Mouse (Mus musculus) megakaryocyte, embryonic 14.5 days (primary cell): ENCODE measurements around the gene Smyd3. TPM values are rescaled to one million over a fixed set of nuclear protein-coding genes. Genes with fewer than 3 reads are reported as not detected.
"Not testable (repeated sequence)": the region's sequence is repeated elsewhere in the genome, so short reads cannot be mapped to it uniquely, and the experiment has no call there.

Experiments
- H3K27me3 ChIP-seq: replicated peaks from 2 replicates; pipeline ENCODE3; 2012; ENCODE audit warnings: inconsistent platforms
- H3K36me3 ChIP-seq: replicated peaks from 2 replicates; pipeline ENCODE3; 2012; ENCODE audit warnings: low read length, inconsistent platforms, mixed read lengths
- H3K4me1 ChIP-seq: 2 replicates; pipeline ENCODE4 v1.6.1; 2012; ENCODE audit warnings: inconsistent platforms
- H3K4me3 ChIP-seq: replicated peaks from 2 replicates; pipeline ENCODE3; 2012; ENCODE audit warnings: moderate library complexity, mild to moderate bottlenecking, inconsistent platforms
- H3K9me3 ChIP-seq: 2 replicates; pipeline ENCODE4 v1.6.1; 2012; ENCODE audit warnings: inconsistent platforms
- FLI1 ChIP-seq: IDR thresholded peaks from 2 replicates; pipeline ENCODE4 v1.6.1; 2012; ENCODE audit warnings: low read length, inconsistent platforms, mixed read lengths
- GATA1 ChIP-seq: IDR thresholded peaks from 3 replicates; pipeline ENCODE4 v1.6.1; 2012; ENCODE audit warnings: mixed read lengths, low read length, inconsistent platforms, borderline replicate concordance
- polyA plus RNA-seq: library from polyadenylated mRNA; stranded (reverse); fragments of >175 nt; gene quantifications from 2 replicates; pipeline ENCODE4 v1.2.3, GENCODE M21; 2012; ENCODE audit warnings: low replicate concordance; ENCODE audit not compliant: insufficient read depth

The Smyd3 gene
- polyA plus RNA-seq, 1 experiment: 2.4 TPM

DNA sequence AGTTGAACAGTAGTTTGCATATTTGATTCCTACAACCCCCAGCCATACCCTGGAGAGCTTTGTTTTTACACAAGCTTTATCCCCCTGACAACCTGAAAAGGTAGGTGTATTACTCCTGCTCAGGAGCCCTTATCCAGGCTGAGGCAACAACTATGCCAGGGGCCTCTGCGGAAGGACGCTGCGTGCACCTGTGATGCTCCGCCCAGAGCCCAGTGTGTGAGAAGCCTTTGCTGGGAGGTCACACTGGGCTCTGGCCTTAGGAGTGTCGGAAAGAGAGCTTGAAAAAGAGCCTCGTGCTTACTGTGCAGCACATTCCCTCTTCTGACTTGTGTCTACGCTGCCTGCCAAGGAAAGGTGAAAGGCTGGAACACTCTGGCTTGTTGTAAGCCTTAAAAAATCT, 34.9 kb upstream of the Smyd3 start:
- H3K9me3 ChIP-seq: no peaks in the 10 kb centered on the region
- H3K36me3 ChIP-seq: peaks cover 50% of the 10 kb centered on the region
- H3K4me3 ChIP-seq: peak overlapping the region; percentile 74

DNA sequence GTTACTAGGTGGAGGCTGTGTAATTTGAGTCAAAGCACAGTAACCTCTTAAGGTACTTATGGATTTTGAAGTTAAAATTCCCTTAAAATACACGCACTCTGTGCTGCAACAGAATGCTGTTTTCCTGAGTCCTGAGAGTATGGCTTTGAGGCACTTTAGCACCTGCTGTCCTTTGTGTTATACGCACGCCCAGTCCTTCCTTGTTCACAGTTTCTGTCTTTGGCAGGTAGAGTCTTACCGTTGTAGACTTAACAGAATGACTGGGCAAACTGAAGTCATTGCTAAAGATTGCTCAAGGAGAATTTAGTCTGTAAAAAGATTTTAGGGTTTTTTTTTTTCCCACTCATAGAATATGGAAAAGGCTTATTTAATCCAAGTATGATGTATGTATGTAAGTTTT, 34.1 kb upstream of the Smyd3 start:
- H3K4me3 ChIP-seq: peak overlapping the region; percentile 80
- peaks cover 42% of the 10 kb centered on the region for H3K36me3 ChIP-seq

More for the DNA sequence above, 34.9 kb upstream of the Smyd3 start:
- Histone ChIP-seq H3K4me1 (peaks cover 92% of the 10 kb centered on the region), H3K27me3 (no peaks in the 10 kb centered on the region)
- TF ChIP-seq FLI1 (no peak), GATA1 (no peak)

DNA sequence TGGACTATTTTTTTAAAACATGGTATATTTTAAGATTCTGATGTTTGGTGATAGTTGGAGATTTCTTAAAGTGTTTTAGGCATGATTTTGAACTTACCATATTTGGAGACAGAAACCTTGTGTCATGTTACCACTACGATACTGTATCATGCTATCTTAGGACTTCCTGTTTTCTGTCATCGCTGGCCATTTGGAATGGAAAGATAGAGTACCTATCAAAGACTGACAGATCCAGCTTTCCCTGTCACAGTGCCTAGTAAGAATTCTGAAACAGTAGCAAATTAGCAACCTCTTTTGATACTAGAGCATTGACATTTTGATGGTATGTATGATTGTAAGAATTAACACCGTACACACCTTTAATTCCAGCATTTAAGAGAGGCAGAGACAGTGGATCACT, 33.5 kb upstream of the Smyd3 start:
- Histone ChIP-seq H3K36me3 (peaks cover 36% of the 10 kb centered on the region), H3K4me1 (peaks cover 78% of the 10 kb centered on the region), H3K4me3 (peak overlapping the region; percentile 64), H3K27me3 (no peaks in the 10 kb centered on the region), H3K9me3 (no peaks in the 10 kb centered on the region)
- TF ChIP-seq GATA1: no peak
- TF ChIP-seq FLI1: no peak

More for the DNA sequence above, 34.1 kb upstream of the Smyd3 start:
- H3K27me3 ChIP-seq: no peaks in the 10 kb centered on the region
- H3K9me3 ChIP-seq: no peaks in the 10 kb centered on the region
- TF ChIP-seq GATA1: no peak
- TF ChIP-seq FLI1: no peak
- peaks cover 84% of the 10 kb centered on the region for H3K4me1 ChIP-seq

DNA sequence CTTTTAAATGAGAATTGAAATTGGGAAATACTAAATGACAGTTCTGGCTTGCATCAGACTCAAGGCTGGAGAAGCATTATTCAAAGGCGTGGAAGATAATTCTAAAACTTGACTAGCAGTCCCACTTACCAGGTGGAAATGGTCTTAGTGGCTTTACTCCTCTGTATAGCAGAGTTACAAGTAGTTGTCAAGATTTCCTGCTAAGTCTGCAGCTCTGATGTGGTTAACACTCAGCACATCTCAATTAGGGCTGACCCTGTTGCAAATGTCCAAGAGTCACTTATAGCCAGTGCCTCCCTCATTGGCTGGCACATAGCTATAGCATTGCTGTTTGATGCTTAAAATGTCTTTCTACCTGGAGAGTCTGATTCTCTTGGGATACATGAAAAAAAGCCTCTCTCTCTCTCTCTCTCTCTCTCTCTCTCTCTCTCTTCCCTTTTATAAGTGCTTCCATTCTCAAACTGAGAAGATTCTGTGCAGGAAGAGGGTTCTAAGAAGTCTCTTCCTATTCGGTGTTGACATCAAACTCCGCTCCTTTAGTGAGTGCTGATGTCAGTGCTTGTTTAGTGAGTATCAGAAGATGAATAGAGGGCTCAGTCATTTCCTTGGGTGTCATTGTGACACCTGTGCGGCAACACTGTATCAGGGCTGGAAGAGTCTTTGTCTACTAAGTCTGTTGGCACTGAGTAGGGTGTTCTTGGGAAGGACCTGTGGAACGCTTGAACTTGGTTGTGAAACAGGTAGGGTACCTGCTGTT, 31.3 kb upstream of the Smyd3 start:
- peaks cover 34% of the 10 kb centered on the region for H3K36me3 ChIP-seq
- peak overlapping the region; percentile 85 for H3K4me3 ChIP-seq
- H3K4me1 ChIP-seq: peaks cover 73% of the 10 kb centered on the region
- no peak for TF ChIP-seq GATA1
- TF ChIP-seq FLI1: no peak
- no peaks in the 10 kb centered on the region for H3K27me3 ChIP-seq
- no peaks in the 10 kb centered on the region for H3K9me3 ChIP-seq

DNA sequence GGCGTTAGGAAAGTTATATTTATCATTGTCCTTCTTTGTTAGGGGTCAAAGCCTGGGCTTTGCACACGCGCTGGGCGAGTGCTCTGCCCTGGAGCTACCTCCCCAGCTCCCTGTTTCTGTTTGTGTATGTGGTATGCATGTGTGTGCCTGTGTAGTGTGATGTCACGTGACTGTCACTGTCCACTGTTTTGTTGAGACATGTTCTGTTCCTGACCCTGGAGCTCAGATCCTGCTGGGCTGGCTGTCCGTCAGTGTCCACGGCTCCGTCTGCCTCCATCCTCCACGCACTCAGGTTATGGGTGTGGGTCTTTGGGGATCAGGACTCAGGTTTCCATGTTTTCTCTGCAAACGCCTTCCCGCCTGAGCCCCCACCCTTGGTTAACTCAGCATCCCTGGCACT, 30.4 kb upstream of the Smyd3 start:
- no peaks in the 10 kb centered on the region for H3K9me3 ChIP-seq
- peaks cover 40% of the 10 kb centered on the region for H3K36me3 ChIP-seq
- no peak for TF ChIP-seq GATA1
- no peak for TF ChIP-seq FLI1
- no peaks in the 10 kb centered on the region for H3K27me3 ChIP-seq
- H3K4me1 ChIP-seq: peaks cover 72% of the 10 kb centered on the region
- H3K4me3 ChIP-seq: peak overlapping the region; percentile 91

DNA sequence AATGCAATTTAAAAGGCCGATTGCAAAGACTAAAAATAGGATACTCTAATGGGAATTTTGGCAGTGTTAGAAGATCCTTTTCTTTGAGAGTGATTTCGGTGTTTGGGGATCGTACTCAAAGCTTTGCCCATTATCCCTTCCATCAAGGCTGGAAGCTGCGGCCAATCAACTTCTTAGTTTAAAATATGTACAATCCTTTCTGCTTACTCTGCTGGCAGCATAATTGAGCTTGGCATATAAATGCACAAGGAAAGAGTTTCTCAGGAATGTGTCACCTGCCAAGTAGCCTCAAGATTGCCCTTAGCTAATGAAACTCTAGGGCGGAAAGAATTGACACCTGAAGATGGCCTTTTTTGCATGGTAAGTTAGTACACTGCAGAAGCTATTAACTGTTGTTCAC, 29.3 kb upstream of the Smyd3 start:
- Histone ChIP-seq H3K27me3 (no peaks in the 10 kb centered on the region), H3K4me1 (peaks cover 67% of the 10 kb centered on the region), H3K4me3 (peak overlapping the region; percentile 91), H3K9me3 (no peaks in the 10 kb centered on the region), H3K36me3 (peaks cover 43% of the 10 kb centered on the region)
- no peak for TF ChIP-seq GATA1
- no peak for TF ChIP-seq FLI1

DNA sequence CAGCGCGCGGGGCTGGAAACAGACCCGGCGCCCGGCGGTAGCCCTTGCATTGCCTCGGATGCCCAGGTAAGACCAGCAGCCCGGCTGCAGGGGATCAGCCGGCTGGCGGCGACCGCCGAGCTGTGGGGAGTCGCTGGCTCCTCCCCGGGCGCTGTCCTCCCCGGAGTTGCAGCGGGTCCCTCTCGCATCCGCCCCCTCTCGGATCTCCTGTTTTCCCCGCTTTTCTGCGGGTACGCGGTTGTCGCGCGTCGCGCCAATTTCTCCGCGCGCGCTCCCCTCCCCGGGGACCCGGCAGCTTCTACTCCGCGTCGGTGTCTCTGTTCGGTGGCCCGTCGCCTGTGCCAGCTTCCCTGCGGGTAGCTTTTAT, 28.7 kb upstream of the Smyd3 start:
- Histone ChIP-seq H3K4me3 (peak overlapping the region; percentile 91), H3K36me3 (peaks cover 44% of the 10 kb centered on the region), H3K4me1 (peaks cover 61% of the 10 kb centered on the region), H3K9me3 (no peaks in the 10 kb centered on the region), H3K27me3 (no peaks in the 10 kb centered on the region)
- TF ChIP-seq FLI1 (no peak), GATA1 (no peak)

DNA sequence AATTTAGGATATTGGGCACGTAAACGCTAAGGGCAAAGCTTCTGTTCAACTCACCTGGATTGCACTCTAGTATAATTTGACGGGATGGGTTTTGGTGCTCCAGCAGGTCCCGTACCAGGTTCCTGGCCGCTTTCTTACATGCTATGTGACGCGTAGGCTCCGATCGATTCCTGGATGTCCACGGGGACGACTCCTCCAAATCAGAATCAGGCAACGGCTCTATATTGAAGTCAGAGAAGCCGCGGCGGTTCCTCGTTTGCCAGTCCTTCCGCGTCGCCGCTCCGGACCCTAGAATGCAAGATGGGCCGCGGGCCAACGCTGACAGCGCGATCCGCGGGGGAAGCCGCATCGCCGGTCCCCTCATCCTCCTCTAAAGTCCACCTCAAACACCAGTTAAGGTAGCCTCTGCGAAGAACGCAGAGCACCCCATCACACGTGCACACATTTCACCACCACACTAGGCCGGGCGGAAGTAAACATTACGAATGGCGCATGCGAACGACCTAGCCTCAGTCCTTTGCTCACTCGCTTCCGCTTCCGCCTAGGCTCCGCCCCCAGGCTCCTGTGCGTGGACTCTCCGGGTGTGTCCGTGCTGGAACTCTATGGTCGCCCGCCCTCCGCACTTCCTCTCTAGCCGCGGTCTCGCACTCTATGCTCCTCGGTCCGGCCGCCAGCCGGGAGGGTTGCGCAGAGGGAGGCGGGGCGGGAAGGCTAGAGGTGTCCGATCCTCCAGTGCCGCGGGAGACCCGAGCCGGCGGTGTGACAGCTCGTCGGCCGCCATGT, 28.1 kb upstream of the Smyd3 start, which contains the start of the genes Tfb2m and Cnst:
Gene Tfb2m, minus strand, starts transcription at position 500 of the 783 bp plus-strand sequence.
Gene Cnst, plus strand, starts transcription at position 603 of the 783 bp plus-strand sequence.
- peak within 1 kb of the TSS; percentile 91 for H3K4me3 ChIP-seq
- H3K4me1 ChIP-seq: peaks cover 59% of the 10 kb centered on the region
- not testable (repeated sequence) for H3K9me3 ChIP-seq, H3K27me3 ChIP-seq
- TF ChIP-seq FLI1: peak; percentile 7; the same call in 1 of the 2 replicates
- H3K36me3 ChIP-seq: peaks cover 46% of the 10 kb centered on the region

DNA sequence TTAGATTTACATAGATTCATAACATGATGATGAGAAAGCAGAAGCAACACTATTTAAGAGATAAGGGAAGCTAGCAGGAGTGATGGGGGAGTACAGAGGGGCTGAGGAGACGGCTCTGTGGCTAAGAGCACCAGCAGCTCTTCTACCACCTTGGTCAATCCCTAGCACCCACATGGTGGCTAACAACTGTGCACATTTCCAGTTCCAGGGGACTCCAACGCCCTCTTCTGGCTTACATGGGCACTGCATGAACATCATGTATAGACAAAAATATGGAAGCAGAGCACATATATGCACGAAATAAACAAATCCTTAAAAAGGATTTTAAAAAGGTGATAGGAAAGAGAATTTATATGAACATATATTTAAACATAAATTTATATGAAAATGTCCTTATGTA, 23.7 kb upstream of the Smyd3 start:
- no peaks in the 10 kb centered on the region for H3K27me3 ChIP-seq
- no peak for TF ChIP-seq GATA1
- TF ChIP-seq FLI1: no peak
- H3K36me3 ChIP-seq: peaks cover 63% of the 10 kb centered on the region
- H3K9me3 ChIP-seq: no peaks in the 10 kb centered on the region
- H3K4me3 ChIP-seq: peak overlapping the region; percentile 29
- peaks cover 53% of the 10 kb centered on the region for H3K4me1 ChIP-seq

DNA sequence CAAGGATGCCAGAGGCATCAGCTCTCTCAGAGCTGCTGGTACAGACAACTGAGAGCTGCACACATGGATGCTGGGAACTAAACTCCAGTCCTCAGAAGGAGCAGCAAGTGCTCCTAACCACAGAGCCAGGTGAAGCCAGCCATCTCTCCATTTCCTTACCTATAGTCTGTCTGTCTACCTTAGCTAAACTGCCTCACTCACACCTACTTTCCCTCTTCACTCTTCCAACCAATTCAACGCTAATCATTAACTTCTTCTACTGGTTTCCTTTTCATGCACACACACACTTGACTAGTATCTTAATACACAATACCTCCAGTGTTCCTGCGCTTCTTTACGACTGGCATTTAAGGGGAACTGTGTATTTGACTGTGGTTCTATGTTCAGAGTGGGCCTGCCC, 22.0 kb upstream of the Smyd3 start:
- Histone ChIP-seq H3K4me1 (peaks cover 52% of the 10 kb centered on the region), H3K9me3 (no peaks in the 10 kb centered on the region), H3K4me3 (no peak overlapping the region), H3K27me3 (no peaks in the 10 kb centered on the region), H3K36me3 (peaks cover 80% of the 10 kb centered on the region)
- no peak for TF ChIP-seq GATA1
